Mouse (Mus musculus): Measurements from ENCODE around the gene Bet1.

Bet1 gene

DNA sequence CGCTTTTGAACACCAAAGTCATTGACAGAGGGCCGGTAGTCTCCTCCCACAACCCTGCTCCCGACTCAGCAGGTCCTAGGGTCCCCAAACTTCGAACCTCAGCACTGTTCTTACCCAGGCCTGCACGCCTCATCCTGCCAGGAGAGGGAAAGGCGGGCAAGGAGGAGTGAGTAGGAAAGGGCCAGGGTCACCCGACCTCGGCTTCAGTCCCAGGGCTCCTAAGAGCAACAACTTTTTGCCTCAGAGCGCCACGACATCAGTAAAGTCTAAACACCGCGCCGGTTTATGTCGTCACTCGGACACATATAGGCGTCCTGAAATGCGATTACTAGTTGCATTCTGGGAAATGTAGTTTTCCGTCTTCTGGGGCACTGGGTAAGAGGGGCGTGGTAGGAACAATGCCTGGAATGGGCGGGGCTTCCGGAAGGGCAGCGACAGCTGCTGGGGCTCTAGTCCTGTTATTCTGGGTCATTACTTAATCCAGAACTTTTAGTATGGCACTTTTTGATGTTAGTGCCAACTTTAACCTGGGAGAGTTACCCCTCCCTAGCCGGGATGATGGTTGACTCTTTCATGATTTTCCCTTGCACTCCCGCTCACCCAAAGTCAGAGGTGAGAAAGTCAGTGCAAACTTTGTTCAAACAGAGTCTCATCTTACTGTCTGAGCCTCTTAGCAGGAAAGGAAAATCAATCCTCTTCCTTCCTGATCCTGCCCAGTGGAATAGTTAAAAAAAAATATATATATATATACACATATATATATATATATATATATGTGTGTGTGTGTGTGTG, at the start of gene Bet1:
Gene Bet1 (minus strand): TSS at position 310 of the 792 bp plus-strand sequence.
- peak; percentile 92 for DNase-seq (ENCODE audit: low read depth, low spot score)

DNA sequence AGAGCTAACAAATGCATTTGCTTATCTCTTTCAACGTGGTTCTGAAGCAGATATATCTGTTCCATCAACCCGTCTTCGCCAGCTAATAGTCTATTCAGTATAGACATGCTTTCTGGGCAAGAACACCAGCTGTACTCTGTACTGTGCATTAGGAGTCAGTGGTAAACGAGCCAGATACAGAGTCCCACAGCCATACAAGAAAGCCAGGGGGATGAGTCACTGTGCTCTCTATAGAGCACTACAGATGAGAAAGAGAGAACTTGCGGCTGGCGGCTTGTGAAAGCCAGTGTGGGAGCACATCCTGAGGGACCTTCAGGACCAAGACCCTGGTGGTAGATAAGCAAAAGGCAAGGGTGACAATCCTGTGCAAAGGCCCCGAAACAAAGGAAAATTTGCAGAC, 45.5 kb upstream of the Bet1 start:
- DNase-seq (ENCODE audit: low read depth, low spot score) = no peak

DNA sequence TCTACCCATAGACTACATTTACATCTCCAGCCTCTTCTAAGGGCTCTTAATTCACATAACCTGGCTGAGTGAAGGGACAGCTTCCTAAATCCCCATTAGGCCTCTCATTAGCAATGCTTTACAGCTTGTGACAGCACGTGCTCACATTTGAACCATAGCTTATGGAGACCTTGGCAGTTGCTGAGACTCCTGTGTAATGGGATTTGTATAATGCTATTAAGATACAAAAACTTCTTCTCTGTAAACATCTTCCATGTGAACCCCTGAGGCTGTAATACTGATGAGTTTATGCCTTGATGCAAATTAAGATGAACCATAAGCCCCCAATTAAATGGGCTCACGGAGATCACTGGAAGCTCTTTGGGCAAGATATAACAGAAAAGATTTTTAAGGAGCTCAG, 44.4 kb upstream of the Bet1 start:
- DNase-seq (ENCODE audit: low read depth, low spot score) = no peak

- no peak for DNase-seq (ENCODE audit: low read depth, low spot score)
These were observed 31.8 kb upstream of the Bet1 start for GRCm38 (mm10) chr6:4118611-4119010.

DNA sequence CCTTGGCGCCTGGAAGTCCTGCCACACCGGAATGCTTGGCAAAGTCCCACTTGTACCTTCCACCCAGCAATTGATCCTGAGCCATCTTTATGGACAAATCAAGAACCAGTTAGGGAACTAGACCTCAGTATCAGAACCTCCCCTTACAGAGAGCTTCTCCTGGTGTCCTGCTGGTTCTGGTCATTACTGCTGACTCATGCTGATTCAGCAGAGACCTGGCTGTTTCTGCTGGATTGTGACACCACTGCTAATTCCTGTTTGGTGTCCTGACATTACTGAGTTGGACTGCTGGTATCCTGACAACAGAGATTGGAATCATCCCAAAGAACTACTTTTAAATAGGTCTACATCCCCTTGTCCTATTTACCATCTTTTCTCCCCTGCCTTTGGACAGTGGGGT, 3.7 kb upstream of the Bet1 start:
- no peak for DNase-seq (ENCODE audit: low read depth, low spot score)

DNA sequence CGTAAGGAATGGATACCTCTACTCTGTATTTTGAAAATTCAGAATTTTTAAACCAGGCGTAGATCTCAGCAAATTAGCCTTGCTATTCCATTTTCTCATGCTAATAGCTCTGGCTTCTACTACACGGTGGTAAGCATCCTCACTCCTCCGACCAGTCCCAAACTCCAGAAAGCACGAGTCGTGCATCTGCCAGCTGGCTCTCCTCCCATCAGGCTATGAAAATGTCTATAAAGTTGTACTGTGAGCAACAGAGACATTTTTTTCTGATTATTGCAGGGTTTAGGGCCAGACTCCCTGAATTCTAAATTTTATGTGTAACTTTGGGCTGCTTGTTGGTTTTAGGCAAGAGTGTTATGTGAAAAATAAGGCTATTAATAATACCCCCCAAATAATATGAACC, 14.5 kb downstream of the Bet1 start:
- DNase-seq (ENCODE audit: low read depth, low spot score) = no peak

DNA sequence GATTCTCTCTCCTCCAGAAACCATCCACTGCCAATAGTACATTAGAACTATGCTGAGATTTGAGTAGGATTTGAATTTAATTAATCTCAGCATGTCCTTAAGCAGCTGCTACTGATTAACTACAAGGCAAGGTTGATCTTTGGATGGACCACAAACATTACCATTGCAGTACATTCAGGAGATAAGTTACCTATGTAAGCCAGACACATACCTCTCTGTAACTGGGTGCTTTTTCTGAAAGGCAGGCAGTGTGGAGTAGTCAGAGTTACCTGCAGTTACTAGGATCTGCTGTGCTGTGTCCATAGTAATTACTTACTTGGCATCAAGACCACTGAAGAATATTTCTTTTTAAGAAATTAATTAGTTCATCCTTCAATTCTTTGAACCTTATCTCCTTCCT, 17.1 kb downstream of the Bet1 start:
- no peak for DNase-seq (ENCODE audit: low read depth, low spot score)

GRCm38 (mm10) chr6:4054387-4054786, 32.4 kb downstream of the Bet1 start:
- no peak for DNase-seq (ENCODE audit: low read depth, low spot score)

DNA sequence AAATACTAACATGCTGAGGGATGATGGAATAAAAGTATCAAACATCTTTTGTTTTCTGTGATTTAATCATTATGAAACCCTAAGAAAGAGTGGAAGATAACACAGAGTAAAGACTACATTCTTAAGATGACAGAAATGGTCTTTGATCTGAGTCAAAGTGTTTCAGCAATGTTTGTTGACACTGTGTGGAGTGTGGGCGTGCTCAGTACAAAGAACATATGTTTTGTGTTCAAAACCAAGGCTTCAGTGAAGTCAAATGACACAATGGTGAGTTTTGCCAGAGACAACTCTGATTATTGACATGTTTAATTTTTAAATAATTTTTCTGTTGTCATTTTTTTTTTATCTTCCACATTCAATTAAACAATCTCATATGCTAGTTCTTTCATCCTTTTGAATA, 33.9 kb downstream of the Bet1 start:
- DNase-seq (ENCODE audit: low read depth, low spot score) = no peak

- no peak for DNase-seq (ENCODE audit: low read depth, low spot score)
These were observed 39.6 kb downstream of the Bet1 start for GRCm38 (mm10) chr6:4047200-4047599.

DNA sequence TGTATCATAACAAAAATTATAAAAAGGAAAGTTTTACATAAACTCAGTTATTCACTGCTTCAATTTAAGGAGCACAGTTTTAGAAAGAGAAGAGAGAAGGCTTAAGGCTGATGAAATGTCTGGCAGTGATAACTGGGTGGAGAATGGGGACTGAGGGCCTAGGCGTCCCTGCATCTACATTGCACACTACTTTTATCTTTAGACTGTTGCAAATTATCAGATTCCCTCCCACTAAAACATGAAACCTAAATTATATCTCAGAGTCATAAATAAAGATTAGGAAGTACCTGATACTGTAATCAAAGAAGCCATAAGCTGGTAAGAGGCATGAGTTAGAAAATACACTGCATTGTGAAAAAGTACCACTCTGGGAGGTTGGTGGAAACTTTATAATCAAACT, 45.0 kb downstream of the Bet1 start:
- no peak for DNase-seq (ENCODE audit: low read depth, low spot score)

DNA sequence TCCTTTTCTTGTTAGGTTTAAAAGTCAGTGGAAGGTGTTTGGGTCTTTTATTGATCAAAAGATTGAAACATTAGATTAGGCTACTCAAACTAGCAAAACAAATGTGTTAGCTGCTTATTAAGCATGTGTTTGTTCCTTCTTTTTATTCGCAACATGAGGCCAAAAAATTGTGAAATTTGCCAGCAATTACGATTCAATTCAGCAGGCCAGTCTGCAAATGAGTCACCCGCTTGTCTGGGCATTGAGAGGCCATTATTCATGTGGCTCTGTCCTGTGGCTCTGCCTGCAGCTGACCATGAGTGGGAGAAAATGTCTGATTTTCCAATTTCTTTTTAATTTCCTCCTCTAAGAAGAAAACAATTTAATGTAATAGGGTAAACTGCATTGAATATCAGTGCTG, 55.8 kb downstream of the Bet1 start:
- DNase-seq (ENCODE audit: low read depth, low spot score) = no peak

Measured in embryo, embryonic 11.5 days (tissue).